Mouse (Mus musculus) left cerebral cortex, postnatal 14 days (tissue): ENCODE measurements around the gene Dclk1. TPM values are rescaled to one million over a fixed set of nuclear protein-coding genes. Genes with fewer than 3 reads are reported as not detected.

Source experiments
- DNase-seq, 2 experiments: peaks; one replicate each; pipeline ENCODE4 v3.0.0; 2021 to 2022; ENCODE audit warnings: low spot score in 2 of 2, mixed read lengths in 1 of 2
- intact Hi-C: fragments of 180-260 bp; cut with DNase I; formaldehyde crosslinking; loops from one replicate; pipeline ENCODE4 v1.15.1; 2025
- total RNA-seq, 2 experiments: library from RNA; stranded (reverse); gene quantifications; 2 replicates each; pipeline ENCODE4 v1.2.3; 2021

The Dclk1 gene
- total RNA-seq, 2 experiments from 2014 or later = 1,062 to 1,119 TPM

DNA sequence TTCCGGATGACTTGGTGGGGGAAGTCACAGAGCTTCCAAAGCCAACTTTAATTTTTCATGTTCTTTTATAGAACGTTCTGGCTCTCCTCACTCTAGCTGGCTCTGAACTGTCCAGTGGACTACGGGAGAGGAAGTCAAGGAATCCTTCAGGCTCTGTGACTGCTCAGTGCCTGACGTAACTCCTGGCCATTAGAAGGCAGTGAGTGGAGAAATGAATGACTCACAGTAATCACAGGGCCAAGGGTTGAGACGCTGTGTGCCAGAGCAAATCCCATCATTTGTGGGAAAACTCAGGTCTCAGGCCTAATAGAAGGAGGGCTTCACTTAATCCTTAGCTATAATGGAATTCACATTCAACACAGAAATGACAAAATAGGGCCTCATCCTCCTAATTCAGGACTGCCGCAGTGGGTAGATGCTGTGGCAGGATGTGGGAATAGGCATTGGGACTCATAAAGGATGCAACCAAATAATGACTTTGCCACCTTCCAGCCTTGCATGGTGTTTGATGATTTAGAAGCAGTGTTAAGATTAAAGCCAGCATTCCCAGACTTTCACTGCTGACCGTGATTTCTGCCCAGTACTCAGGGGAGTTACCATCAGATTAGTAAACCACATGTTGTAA, 65.5 kb downstream of the Dclk1 start:
- intact Hi-C loops = no loop called here
- peak in 1 of 2 experiments; percentile 2 for DNase-seq

GRCm38 (mm10) chr3:55309961-55310360, 67.8 kb downstream of the Dclk1 start:
- DNase-seq = no peak
- intact Hi-C loops = no loop called here

DNA sequence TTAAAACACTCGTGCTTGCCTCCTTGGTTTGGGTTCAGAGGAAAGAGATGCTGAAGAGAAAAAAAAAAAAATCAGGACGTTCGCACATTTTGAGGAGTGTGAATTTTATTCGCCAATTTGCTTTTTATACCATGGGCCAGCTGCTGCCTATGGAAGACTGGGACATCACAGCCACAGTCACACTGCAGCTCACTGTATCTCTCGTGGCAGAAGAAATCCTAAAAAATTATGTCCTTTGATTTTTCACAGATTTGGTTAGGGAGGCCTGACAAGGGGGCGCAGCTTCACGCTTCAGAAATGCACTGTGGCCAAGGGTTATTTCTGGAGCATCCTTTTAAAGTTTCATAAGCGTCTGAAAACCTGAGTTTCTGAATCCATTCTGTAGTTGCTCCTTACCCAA, 73.7 kb downstream of the Dclk1 start:
- peak; percentile 58 to 86 for DNase-seq
- intact Hi-C loops = loop anchor here (5.0 kb wide), 1 partner anchor 69 kb away; no protein-coding TSS in a partner anchor

GRCm38 (mm10) chr3:55318021-55318420, 75.9 kb downstream of the Dclk1 start:
- peak in 1 of 2 experiments; percentile 0 for DNase-seq
- intact Hi-C loops = loop anchor here (5.0 kb wide), 1 partner anchor 71 kb away; no protein-coding TSS in a partner anchor

DNA sequence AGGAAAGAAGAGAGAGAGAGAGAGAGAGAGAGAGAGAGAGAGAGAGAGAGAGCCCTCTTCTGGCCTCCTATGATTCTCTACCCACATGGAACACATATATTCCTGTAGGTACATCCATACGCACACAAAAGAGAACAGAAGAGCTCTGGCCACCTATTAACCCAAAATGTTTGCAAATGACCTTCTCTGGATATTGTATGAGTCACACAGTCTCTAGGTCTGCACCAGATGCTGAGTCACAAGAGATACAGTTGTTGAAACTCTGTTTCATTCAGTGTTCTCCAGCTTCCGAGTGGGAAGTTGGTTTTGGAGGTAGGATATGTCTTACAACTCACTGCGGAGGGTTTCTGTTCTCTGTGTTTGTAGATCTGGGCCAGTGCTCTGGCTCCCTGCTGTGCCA, 78.4 kb downstream of the Dclk1 start:
- no peak for DNase-seq
- intact Hi-C loops = no loop called here

DNA sequence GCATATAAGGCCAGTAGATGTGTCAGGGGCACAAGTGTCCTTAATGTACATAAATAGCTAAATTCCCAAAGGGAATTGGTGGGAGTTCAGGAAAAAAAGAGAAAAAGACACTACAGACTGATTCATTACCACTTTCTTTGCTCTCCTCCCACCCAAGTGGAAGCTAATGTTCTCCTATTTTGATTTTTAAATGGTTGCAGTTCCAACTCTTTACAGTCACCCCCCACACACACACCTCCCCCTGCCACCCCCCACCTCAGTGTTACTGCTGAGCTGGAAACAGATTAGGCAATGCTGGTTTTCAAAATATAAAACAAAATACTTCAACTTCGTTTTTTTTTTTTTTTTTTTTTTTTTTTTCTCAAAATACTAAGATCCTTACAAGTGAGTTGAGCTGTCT, 81.9 kb downstream of the Dclk1 start:
- no peak for DNase-seq
- intact Hi-C loops = no loop called here

DNA sequence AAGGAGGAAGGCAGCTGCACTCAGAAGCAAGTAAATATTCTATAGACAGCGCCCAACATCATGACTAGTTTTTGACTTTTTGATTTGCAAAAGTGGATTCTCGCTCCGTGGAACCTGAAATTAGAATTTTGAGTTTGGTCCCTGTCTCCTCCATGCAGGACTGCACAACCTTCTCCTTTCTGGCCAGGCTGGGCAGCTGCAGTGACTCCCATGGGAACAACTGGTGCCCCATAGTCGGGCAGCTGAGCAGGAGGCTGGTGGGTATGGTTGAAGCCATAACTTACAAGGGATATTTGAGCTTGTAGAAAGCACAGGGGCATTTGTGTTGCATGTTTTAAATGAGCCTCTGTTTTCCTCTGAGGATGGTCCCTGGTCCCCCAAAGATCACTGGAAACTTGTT, 88.3 kb downstream of the Dclk1 start:
- peak in 1 of 2 experiments; percentile 1 for DNase-seq
- intact Hi-C loops = no loop called here

DNA sequence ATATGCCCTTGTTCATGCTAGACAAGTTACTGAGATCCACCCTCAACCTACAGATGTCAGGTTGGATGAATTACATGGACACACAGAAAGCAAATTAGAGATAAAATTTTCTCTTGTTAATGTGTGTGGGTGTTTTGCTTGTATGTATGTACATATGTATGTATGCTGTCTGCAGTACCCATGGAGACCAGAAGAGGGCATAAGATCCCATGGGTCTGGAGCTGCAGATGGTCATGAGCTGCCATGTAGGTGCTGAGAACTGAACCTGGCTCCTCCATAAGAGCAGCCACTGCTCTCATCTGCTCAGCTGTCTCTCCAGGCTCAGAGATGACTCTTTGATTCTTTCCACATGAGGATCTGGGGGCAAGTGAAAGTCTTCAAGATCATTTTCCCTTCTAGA, 89.5 kb downstream of the Dclk1 start:
- intact Hi-C loops = no loop called here
- peak in 1 of 2 experiments; percentile 2 for DNase-seq

GRCm38 (mm10) chr3:55333511-55333910, 91.3 kb downstream of the Dclk1 start:
- no peak for DNase-seq
- intact Hi-C loops = no loop called here

- peak in 1 of 2 experiments; percentile 2 for DNase-seq
These were observed 94.7 kb downstream of the Dclk1 start for GRCm38 (mm10) chr3:55336895-55337294.

GRCm38 (mm10) chr3:55337671-55338070, 95.5 kb downstream of the Dclk1 start:
- intact Hi-C loops = no loop called here
- DNase-seq = peak in 1 of 2 experiments; percentile 7

More at GRCm38 (mm10) chr3:55336895-55337294, 94.7 kb downstream of the Dclk1 start:
- intact Hi-C loops = no loop called here

DNA sequence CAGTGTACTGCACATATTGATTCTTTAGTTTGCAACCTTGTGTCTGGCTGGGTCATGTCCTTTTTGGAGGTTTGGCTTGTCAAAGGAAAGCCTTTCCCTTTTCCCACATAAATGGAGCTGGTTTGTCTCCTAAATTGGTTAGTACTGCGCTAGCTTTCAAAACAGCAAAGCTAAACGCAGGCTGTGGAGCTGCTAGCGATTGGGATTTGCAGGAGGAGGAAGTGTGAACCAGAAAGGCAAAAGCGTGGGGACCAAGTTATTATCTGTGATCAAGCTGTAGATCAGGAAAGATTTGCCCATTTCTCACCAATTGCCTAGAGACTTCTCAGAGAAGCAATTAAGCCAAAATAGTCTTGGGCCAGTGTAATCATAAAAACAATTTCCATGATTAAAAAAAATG, 100.3 kb downstream of the Dclk1 start:
- DNase-seq = peak in 1 of 2 experiments; percentile 13
- intact Hi-C loops = no loop called here

- intact Hi-C loops = no loop called here
These were observed 105.3 kb downstream of the Dclk1 start for GRCm38 (mm10) chr3:55347371-55348025.

GRCm38 (mm10) chr3:55348026-55348390, 105.8 kb downstream of the Dclk1 start:
- intact Hi-C loops = no loop called here
- DNase-seq = no peak

More at GRCm38 (mm10) chr3:55347371-55348025, 105.3 kb downstream of the Dclk1 start:
- peak; percentile 62 to 87 for DNase-seq

- no peak for DNase-seq
- intact Hi-C loops = loop anchor here (5.0 to 10.0 kb wide), 2 partner anchors 68 to 545 kb away; partner anchors contain the start of gene Rfxap
These were observed 108.0 kb downstream of the Dclk1 start for GRCm38 (mm10) chr3:55350194-55350593.

GRCm38 (mm10) chr3:55351281-55352052, 109.3 kb downstream of the Dclk1 start:
- peak; percentile 58 to 91 for DNase-seq
- intact Hi-C loops = loop anchor here (2.0 to 10.0 kb wide), 3 partner anchors 69 to 547 kb away; partner anchors contain the start of genes Dclk1 and Rfxap

DNA sequence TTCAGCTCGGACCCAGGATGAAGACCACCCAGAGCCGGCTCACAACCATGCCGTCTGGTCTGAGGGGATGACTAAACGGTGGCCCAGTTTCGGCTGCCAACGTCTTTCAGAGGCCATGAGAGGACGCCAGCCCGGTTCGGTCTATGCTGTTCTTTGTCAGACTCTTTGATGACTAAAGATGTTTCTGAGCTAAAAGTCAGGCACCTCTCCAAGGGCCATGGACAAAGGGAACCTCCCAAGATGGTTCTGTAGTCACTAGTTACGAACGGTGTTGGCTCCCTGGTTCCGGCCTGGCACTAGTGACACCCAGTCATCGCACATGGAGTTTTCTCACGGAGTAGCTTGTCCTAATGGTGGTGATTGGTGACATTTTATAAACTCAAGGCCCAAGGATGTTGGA, 110.4 kb downstream of the Dclk1 start:
- intact Hi-C loops = loop anchor here (2.0 to 10.0 kb wide), 3 partner anchors 70 to 548 kb away; partner anchors contain the start of genes Dclk1 and Rfxap
- peak in 1 of 2 experiments; percentile 44 for DNase-seq

DNA sequence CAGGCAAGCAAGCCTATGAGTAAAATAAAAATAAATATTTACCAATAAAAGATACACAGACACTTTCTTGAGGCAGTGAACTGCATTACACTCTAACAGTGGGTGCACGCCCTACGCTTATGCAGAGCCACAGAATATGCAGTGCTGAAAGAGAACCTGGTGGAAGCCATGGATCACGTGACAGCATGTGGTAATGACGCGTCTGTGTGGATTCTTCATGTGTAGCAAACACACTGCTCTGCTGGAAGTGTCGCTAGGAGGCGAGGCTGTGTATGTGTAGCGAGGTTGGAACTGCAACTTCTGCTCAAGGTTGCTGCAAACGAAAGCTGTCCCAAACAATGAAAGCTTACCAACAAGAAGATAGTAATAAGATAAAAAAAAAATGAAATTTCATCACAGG, 111.0 kb downstream of the Dclk1 start:
- peak in 1 of 2 experiments; percentile 70 for DNase-seq
- intact Hi-C loops = loop anchor here (2.0 to 10.0 kb wide), 3 partner anchors 71 to 548 kb away; partner anchors contain the start of genes Dclk1 and Rfxap

DNA sequence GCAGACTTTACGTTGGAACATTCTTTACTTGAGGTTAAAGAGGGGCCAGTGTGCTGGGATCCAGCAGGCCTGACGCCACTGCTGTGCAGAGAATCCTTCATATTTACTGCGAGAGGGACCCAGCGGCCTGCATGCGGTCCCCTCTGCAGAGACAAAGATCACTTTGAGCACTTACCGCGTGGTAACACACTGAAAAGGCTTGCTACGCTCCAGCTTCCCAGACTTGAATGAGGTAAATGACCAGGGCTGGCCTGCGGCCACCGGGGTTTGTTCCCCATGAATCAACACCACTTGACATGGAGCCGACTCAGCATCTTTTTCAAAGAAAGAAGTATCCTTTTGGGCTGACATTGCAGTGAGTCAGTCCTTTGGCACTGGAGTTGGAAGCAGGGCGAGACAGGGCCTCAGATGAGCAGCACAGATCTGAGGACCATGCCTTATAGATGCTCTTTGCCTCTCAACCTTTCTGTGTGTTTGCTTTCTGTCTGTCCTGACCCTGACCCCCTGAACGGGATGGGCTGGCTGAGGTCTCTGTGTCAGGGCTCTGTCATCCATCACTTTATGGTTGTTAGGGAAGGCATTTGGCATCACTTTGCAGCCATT, 111.8 kb downstream of the Dclk1 start:
- intact Hi-C loops = loop anchor here (2.0 to 10.0 kb wide), 5 partner anchors 72 to 549 kb away; partner anchors contain the start of genes Dclk1 and Rfxap
- DNase-seq = peak; percentile 62 to 67
